Mouse (Mus musculus): ENCODE results near the gene Crct1. TPM values are rescaled to one million over a fixed set of nuclear protein-coding genes. Genes with fewer than 3 reads are reported as not detected.

The Crct1 gene
- total and polyA plus RNA-seq, 3 experiments: not detected

DNA sequence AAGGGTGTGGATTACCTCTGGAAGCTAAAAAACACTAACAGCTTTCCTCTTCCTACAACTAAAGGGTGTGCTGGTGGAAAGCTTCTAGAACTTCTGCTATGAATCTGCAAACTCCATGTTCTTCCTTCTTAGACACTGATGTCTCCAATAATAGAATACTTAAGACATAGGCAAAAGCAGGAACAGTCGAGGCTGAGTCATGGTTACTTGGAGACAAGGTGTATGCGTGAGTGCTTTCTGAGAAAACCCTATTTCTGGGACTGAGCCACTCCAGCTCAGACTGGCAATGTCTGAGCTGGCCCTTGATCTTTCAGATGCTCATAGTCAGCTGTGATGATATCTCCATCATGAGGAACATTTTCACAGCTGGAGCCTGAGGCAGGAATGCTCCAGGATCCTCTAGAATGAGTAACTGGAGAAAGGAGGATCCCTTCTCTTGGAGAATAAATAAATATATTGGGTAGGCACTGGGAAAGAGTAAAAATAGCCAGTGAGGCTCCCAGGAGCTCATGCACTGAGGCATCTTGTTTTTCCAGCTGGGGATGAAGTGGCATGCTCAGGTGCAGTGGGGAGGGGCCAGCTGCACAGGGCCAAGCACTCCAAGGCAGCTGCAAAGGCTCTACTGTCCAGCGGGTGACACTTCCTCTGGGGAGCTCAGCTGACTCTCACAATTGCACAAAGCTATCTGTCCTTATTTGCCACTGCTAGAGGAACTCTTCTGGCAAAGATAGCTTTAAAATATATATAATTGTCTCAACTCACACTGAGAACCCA is 8.1 kb upstream of the Crct1 start:
- DNase-seq (ENCODE audit: low read depth, low spot score): no peak
- Histone ChIP-seq H3K4me1 (ENCODE audit: control insufficient read depth in 1 of 2, insufficient read depth in 2 of 2, low read length in 2 of 2) (no peaks in the 10 kb centered on the region), H3K27me3 (ENCODE audit: control insufficient read depth in 1 of 2, insufficient read depth in 2 of 2, low read length in 2 of 2) (no peaks in the 10 kb centered on the region), H3K27ac (ENCODE audit: control insufficient read depth, low read depth, low read length) (no peak overlapping the region), H3K4me3 (ENCODE audit: control insufficient read depth in 1 of 2, insufficient read depth in 1 of 2, low read depth in 2 of 2, low read length in 2 of 2) (no peak overlapping the region), H3K9ac (ENCODE audit: control insufficient read depth, low read depth, low read length, poor library complexity, severe bottlenecking) (no peak overlapping the region), H3K36me3 (ENCODE audit: control insufficient read depth in 1 of 2, insufficient read depth in 2 of 2, low read length in 2 of 2) (no peaks in the 10 kb centered on the region), H3K9me3 (replicated peaks; ENCODE audit: insufficient read depth, low read length) (no peaks in the 10 kb centered on the region), H3K79me2 (ENCODE audit: control insufficient read depth, insufficient read depth, low read length, poor library complexity) (no peaks in the 10 kb centered on the region)
- TF ChIP-seq UBTF (IDR thresholded peaks at IDR 0.05; ENCODE audit: borderline replicate concordance, insufficient read depth, low read depth, low read length): no peak

DNA sequence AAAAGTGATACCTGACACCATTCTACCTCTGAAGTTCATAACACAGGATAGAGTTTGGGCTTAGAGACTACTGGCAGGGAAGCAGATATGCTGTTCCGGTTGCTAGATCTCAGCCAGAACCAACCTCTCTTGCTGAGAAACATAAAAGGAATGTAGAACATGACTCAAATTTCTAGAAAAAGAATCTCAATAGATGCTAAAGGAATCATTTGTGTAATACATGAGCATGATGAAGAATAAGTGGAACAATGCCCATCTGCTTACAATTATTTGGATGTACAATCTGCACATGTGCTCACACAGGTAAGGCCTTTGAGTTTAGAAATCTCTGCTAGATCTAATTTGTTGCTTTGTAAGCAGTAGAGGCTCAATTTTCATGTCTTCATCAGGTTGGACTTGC is 5.7 kb upstream of the Crct1 start:
- Histone ChIP-seq H3K79me2 (ENCODE audit: control insufficient read depth, insufficient read depth, low read length, poor library complexity) (no peaks in the 10 kb centered on the region), H3K36me3 (ENCODE audit: control insufficient read depth in 1 of 2, insufficient read depth in 2 of 2, low read length in 2 of 2) (no peaks in the 10 kb centered on the region), H3K9me3 (replicated peaks; ENCODE audit: insufficient read depth, low read length) (no peaks in the 10 kb centered on the region), H3K27me3 (ENCODE audit: control insufficient read depth in 1 of 2, insufficient read depth in 2 of 2, low read length in 2 of 2) (no peaks in the 10 kb centered on the region), H3K9ac (ENCODE audit: control insufficient read depth, low read depth, low read length, poor library complexity, severe bottlenecking) (no peak overlapping the region), H3K4me1 (ENCODE audit: control insufficient read depth in 1 of 2, insufficient read depth in 2 of 2, low read length in 2 of 2) (no peaks in the 10 kb centered on the region), H3K4me3 (ENCODE audit: control insufficient read depth in 1 of 2, insufficient read depth in 1 of 2, low read depth in 2 of 2, low read length in 2 of 2) (no peak overlapping the region), H3K27ac (ENCODE audit: control insufficient read depth, low read depth, low read length) (no peak overlapping the region)
- no peak for TF ChIP-seq TBP (IDR thresholded peaks at IDR 0.05; ENCODE audit: low read depth, low read length)
- no peak for TF ChIP-seq CHD2 (IDR thresholded peaks at IDR 0.05; ENCODE audit: low read length)
- TF ChIP-seq MEF2A (IDR thresholded peaks at IDR 0.05; ENCODE audit: extremely low read depth, insufficient replicate concordance, low read depth, low read length, poor library complexity, severe bottlenecking): no peak
- no peak for TF ChIP-seq EP300 (IDR thresholded peaks at IDR 0.05; ENCODE audit: low read depth in 1 of 2, low read length in 2 of 2)
- no peak for TF ChIP-seq ZMIZ1 (IDR thresholded peaks at IDR 0.05; ENCODE audit: low read depth, low read length)
- no peak for TF ChIP-seq CHD1 (IDR thresholded peaks at IDR 0.05; ENCODE audit: low read depth, low read length)
- no peak for TF ChIP-seq UBTF (IDR thresholded peaks at IDR 0.05; ENCODE audit: borderline replicate concordance, insufficient read depth, low read depth, low read length)
- TF ChIP-seq USF1 (IDR thresholded peaks at IDR 0.05; ENCODE audit: low read depth, low read length): no peak
- TF ChIP-seq POLR2AphosphoS5 (IDR thresholded peaks at IDR 0.05; ENCODE audit: borderline replicate concordance, low read depth, low read length): no peak
- no peak for TF ChIP-seq ELF1 (IDR thresholded peaks at IDR 0.05; ENCODE audit: low read depth, low read length)
- no peak for TF ChIP-seq ZKSCAN1 (IDR thresholded peaks at IDR 0.05; ENCODE audit: low read depth, low read length)
- no peak for TF ChIP-seq KAT2A (conservative IDR thresholded peaks at IDR 0.05; ENCODE audit: low read depth, low read length)
- TF ChIP-seq RCOR1 (IDR thresholded peaks at IDR 0.05; ENCODE audit: low read depth, low read length): no peak
- no peak for TF ChIP-seq GABPA (IDR thresholded peaks at IDR 0.05; ENCODE audit: low read depth, low read length)
- TF ChIP-seq MAFK (IDR thresholded peaks at IDR 0.05; ENCODE audit: borderline replicate concordance, low read depth, low read length): no peak
- TF ChIP-seq MAX (IDR thresholded peaks at IDR 0.05; ENCODE audit: low read length): no peak
- TF ChIP-seq POLR2A (IDR thresholded peaks at IDR 0.05; ENCODE audit: control insufficient read depth in 1 of 2, insufficient read depth in 1 of 2, low read depth in 1 of 2, low read length in 2 of 2, poor library complexity in 1 of 2): no peak
- TF ChIP-seq CTCF (IDR thresholded peaks at IDR 0.05 in 2 of 3, conservative IDR thresholded peaks at IDR 0.05 in 1 of 3; ENCODE audit: control insufficient read depth in 1 of 3, insufficient read depth in 1 of 3, low read depth in 2 of 3, low read length in 3 of 3, poor library complexity in 1 of 3, severe bottlenecking in 1 of 3): no peak
- no peak for TF ChIP-seq HCFC1 (IDR thresholded peaks at IDR 0.05; ENCODE audit: low read depth, low read length)
- no peak for TF ChIP-seq USF2 (IDR thresholded peaks at IDR 0.05; ENCODE audit: borderline replicate concordance in 1 of 2, insufficient read depth in 1 of 2, low read depth in 1 of 2, low read length in 2 of 2)
- no peak for DNase-seq (ENCODE audit: low read depth, low spot score)
